Mouse (Mus musculus): ENCODE measurements around the gene Htra2.

Gene Htra2

DNA sequence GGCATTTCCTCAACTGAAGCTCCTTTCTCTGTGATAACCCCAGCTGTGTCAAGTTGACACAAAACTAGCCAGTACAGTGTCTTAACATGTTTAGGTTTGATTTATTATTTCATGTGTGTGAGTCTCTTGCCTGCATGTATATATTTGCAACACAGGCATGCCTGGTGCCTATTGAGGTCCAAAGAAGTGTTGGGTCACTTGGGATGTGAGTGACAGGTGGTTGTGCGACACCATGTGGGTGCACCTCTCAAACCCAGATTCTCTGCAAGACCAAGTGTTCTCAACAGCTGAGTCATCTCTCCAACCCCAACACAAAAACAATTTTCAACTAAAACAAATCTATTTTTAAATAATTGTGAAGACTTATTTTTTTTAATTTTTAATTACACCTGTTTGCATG lies 52.0 kb downstream of the Htra2 start:
- DNase-seq = no peak

Data from cerebellum, adult 9-10 months (tissue).